Mouse (Mus musculus): ENCODE data around the gene Olfr104-ps.

The Olfr104-ps gene

GRCm38 (mm10) chr17:37359282-37359681, at the start of gene Olfr104-ps:
Olfr104-ps (plus strand) TSS chr17:37359582.
- no peak for DNase-seq

GRCm38 (mm10) chr17:37310146-37310699, 49.2 kb upstream of the Olfr104-ps start:
- DNase-seq = no peak

GRCm38 (mm10) chr17:37316954-37317353, 42.4 kb upstream of the Olfr104-ps start, which contains the start of gene Olfr102:
Olfr102 (minus strand) TSS chr17:37317054.
- DNase-seq = no peak

DNA sequence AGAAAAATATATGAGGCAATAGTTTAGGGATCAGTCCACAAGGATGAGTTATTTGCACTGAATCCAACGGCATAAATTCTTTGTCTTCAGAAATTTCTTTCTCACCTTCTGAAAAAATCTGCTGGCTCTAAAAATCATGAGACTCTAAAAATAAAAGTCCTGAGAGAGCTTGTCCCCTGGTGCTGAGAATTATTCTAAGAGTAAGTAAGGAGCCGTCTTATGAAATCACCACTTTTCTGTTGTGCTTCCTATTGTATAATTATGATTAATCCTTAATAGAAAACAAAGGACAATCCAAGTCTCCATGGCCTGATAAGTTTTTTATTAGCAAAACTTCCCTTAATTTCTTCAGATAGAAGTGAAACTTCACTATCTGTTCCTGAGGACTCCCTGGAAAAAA, 19.8 kb upstream of the Olfr104-ps start, which contains the start of gene Olfr103:
Gene Olfr103 (minus strand): TSS at position 101 of the 400 bp plus-strand sequence.
- no peak for DNase-seq

GRCm38 (mm10) chr17:37378733-37379132, 19.4 kb downstream of the Olfr104-ps start, which contains the start of gene Olfr105-ps:
Olfr105-ps (plus strand) TSS chr17:37379033.
- no peak for DNase-seq

DNA sequence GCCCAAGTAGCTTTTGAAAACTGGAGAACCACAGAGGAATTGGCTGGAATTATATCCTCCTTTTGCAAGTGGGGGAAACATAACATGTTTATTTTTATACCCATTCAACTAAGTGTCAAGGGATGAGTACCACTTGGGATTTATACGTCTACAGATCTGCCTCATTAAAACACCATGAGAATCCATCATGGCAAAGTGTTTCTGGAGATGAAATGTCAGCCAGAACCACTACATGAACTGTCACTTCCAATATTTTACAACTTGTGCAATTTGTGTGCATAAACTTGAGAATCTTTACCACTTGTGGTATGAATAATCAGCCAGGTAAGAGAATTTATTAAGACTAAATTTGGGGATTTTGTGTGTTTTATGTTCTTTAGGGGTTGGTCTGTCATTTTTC, 30.7 kb downstream of the Olfr104-ps start, which contains the start of gene Olfr106-ps:
Gene Olfr106-ps (plus strand): TSS at position 301 of the 400 bp plus-strand sequence.
- no peak for DNase-seq

GRCm38 (mm10) chr17:37398926-37399325, 39.5 kb downstream of the Olfr104-ps start, which contains the start of gene Olfr107:
Olfr107 (plus strand) TSS chr17:37399226.
- DNase-seq = no peak

DNA sequence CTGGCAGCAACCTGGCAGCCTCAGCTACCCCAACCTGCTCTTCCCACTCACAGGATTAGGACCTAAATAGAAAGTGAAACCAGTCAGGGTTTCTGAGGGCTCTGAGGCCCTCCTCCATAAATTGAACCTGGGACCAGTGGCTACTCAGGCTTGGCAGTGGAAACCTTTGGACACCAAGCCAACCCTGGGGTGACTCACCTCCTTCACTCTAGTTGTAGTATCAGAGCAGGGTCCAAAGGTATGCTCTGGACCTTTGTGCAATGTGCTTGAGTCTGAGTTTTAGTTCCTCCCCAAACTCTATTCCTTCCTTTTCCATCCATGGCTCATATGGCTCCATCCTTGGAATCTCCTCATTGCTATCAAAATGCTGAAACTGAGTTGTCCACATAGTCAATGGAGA, 54.0 kb downstream of the Olfr104-ps start:
- DNase-seq = no peak

Measured in cerebellum, postnatal 10 days (tissue).